Mouse (Mus musculus) MEL-GATA-1-ER (cell line): ENCODE results near the gene Cdhr3.

Experiments used
- DNase-seq: peaks from one replicate; pipeline ENCODE4 v3.0.0-alpha.2; 2012; ENCODE audit warnings: low read depth; ENCODE audit errors: extremely low read depth

Cdhr3 gene

GRCm38 (mm10) chr12:33035719-33036521 lies 56.8 kb downstream of the Cdhr3 start:
- no peak for DNase-seq

- DNase-seq = no peak
These were observed 57.5 kb downstream of the Cdhr3 start for GRCm38 (mm10) chr12:33035089-33035718.

GRCm38 (mm10) chr12:33034343-33035088 lies 58.2 kb downstream of the Cdhr3 start:
- no peak for DNase-seq

GRCm38 (mm10) chr12:33033221-33033620 lies 59.5 kb downstream of the Cdhr3 start:
- no peak for DNase-seq

GRCm38 (mm10) chr12:33030589-33030988 lies 62.1 kb downstream of the Cdhr3 start:
- DNase-seq = no peak

GRCm38 (mm10) chr12:33030066-33030465 lies 62.6 kb downstream of the Cdhr3 start:
- no peak for DNase-seq

- DNase-seq = no peak
These were observed 64.0 kb downstream of the Cdhr3 start for GRCm38 (mm10) chr12:33028708-33029107.

GRCm38 (mm10) chr12:33028109-33028691 lies 64.5 kb downstream of the Cdhr3 start:
- DNase-seq = no peak

- DNase-seq = peak; percentile 65
These were observed 65.6 kb downstream of the Cdhr3 start for GRCm38 (mm10) chr12:33027093-33027492.

GRCm38 (mm10) chr12:33024524-33024923 lies 68.2 kb downstream of the Cdhr3 start:
- DNase-seq = no peak

- no peak for DNase-seq
These were observed 70.9 kb downstream of the Cdhr3 start for GRCm38 (mm10) chr12:33021751-33022150.

- no peak for DNase-seq
These were observed 71.5 kb downstream of the Cdhr3 start for GRCm38 (mm10) chr12:33021140-33021539.

GRCm38 (mm10) chr12:33020011-33020410 lies 72.7 kb downstream of the Cdhr3 start:
- no peak for DNase-seq

GRCm38 (mm10) chr12:33018601-33019000 lies 74.1 kb downstream of the Cdhr3 start:
- no peak for DNase-seq

GRCm38 (mm10) chr12:33016824-33017705 lies 75.6 kb downstream of the Cdhr3 start:
- no peak for DNase-seq

GRCm38 (mm10) chr12:33015103-33015502 lies 77.6 kb downstream of the Cdhr3 start:
- no peak for DNase-seq

GRCm38 (mm10) chr12:33014050-33014796 lies 78.5 kb downstream of the Cdhr3 start:
- DNase-seq = no peak

GRCm38 (mm10) chr12:33010026-33010425 lies 82.6 kb downstream of the Cdhr3 start:
- no peak for DNase-seq

GRCm38 (mm10) chr12:33009206-33009966 lies 83.3 kb downstream of the Cdhr3 start:
- DNase-seq = no peak
